Mouse (Mus musculus) kidney, adult 9 months (tissue): ENCODE measurements around the gene Ppp1r14a.

Experiments used
- DNase-seq: peaks from one replicate; pipeline ENCODE4 v3.0.0; 2022

The Ppp1r14a gene

DNA sequence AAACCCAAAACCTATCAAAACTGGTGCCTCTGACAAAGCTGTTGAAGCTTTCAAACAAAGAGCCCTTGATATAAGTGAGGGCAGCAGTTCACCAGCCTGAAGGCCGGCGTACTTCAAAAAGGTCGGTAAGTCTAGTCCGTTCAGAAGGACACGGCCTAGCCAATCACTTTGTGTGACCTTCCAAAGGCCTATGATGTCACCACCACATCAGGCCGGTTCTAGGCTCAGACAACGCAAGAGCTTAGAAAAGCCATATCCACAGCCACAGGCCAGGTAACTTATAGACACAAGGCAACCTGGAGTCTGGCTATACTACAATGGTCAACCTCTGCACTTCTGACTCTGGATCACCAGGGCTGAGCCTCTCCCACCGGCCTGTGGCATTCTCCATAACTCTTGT lies 9.2 kb upstream of the Ppp1r14a start:
- DNase-seq = peak; percentile 49

DNA sequence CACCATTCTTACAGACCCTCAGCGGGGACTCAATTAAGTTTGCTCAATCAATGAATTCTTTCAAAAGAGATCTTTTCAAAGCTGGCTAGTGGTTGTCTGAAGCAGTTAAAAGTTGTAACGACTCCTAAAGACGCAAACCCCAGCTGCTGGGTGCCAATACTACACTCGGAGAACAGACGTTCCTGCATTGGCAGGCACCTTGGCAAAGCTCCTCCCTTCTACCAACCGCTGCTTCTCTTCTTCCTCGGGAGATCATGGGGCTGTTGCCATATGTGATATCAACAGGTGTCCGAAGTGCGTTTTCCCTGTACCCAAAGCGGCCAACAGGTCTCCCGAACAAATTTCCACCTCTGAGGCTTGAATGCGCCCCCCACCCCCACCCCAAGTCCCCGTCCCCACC lies 8.3 kb upstream of the Ppp1r14a start:
- peak; percentile 54 for DNase-seq

DNA sequence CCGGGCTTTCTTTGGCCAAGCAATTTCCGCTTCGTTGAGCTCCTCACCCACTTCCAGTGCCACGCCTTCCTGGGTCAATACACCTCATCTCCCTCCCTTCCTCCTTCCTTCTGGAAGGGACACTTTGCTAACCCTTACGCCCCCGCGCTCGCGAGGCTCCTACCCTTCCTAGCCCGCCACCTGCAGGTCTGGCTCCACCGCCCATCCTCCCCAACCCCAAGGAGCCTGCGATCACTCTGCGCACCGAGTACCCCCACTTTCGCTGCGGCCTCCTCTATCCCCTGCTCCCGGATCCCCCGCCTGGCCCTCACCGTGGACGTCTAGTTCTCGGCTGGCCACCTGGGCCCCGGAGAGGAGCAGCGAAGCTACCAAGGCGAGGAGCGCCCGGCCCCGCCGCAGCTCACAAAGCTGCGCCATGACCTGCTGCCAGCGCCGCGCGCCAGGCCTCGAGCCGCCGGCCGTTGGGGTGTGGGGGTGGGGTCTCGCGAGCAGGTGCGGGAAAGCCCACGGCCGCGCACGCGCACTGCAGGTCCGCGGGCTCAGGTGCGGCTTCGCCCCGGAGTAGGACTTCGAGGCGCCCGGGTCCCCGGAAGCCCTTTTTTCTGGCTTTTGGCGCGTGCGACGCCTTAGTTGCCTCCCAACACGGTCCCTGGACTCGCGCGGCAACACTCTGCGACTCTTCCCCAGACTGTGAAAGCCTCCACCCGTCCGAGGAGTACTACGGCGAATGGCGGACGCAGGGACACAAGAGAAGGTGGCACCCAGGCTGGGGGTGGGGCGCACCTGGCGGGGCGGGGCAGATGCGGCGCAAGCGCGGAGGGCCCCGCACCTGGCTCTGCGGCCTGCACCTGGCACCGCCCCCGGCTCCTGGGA lies 7.7 kb upstream of the Ppp1r14a start, which contains the start of gene Spint2:
Gene Spint2 (minus strand): TSS at position 712 of the 873 bp plus-strand sequence.
- peak; percentile 95 for DNase-seq

DNA sequence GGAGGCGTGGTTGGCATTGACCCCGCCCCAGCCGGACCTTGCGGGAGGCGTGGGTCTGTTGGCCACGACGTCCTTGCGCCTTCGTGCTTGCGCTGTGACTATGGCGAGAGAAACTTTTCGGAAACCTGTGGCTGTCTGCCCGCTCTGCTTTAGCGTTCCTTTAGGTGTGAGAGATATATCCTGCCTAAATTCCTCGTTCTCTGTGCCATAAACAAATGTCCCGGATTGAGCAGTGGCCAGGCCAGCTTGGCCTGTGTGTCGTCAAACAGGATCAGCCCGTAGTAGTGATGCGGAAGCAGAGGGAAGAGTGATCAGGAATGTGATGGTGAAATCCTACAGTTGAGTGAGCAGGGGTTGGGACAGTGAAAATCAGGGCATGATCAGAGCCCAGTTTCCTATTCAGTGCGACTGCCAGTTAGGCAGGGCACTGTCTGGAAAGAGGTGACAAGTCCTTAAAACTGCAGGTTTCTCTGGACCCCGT lies 7.0 kb upstream of the Ppp1r14a start:
- no peak for DNase-seq

DNA sequence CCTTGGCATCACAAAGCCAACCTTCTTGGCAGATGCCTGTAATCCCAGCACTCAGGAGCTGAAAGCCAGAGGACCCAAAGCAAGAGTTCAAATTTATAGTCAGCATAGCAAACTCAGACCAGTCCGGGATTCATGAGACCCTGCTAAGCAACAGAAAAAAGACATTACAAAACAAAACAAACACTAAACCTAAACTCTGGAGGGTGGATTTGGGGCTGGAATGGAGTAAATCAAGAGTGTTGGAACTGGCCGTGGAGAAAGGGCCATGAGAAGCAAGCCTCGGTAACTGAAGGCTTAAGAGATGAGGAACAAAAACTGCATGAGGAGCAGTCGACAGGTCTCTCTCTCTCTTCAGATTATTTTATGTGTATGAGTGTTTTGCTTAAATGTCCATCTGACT lies 5.2 kb upstream of the Ppp1r14a start:
- no peak for DNase-seq

DNA sequence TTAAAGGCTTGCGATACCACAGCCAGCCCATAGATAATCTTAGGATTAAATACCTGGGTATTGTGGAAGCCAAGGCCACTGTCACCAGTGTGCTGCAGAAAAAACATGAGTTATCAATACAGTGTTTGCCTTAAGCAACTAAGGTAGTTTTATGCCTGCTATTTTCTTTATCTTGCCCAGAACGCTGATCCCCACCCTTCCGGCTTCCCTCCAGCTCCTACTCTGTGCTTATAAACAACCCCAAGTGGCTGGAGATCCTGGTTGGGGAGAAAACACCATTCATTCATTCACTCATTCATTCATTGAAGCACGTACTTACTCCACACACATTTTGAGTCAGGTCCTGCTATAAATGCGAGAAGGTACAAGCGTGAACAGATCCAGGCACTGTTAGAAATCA lies 4.6 kb upstream of the Ppp1r14a start:
- DNase-seq = no peak

DNA sequence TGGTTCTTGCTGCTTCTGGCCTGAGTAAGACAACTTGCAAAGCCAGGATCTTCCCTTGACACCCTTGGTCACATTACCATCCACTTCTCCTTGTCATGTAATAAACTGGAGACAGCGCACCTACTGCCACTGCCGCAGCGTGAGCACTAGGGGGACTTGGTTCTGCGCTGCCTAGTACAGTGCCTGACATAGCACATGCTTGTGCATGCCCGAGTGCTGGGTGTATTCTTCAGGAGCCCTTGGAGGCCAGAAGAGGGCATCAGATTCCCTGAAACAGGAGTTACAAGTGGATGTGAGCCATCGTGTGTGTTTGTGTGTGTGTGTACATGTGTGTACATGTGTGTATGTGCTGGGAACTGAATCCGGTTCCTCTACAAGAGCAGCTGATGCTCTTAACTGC lies 1.6 kb upstream of the Ppp1r14a start:
- no peak for DNase-seq

DNA sequence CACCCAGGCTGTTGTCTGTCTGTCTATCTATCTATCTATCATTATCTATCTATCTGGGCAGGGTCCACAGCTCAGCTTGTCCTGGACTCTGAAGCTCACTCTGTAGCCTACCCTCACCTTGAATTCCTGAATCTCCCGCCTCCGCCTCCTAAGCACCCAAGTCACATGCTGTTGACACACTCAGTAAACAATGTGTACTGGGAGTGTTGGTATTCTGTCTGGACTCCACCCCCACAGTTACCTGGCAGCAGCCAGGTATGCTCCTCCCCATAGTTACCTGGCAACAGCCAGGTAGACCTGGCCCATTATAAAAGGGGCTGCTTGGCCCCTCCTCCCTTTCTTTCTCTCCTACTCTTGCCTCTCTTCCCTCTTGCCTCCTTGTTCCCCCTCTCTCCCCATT lies 1.0 kb upstream of the Ppp1r14a start:
- DNase-seq = peak; percentile 34

DNA sequence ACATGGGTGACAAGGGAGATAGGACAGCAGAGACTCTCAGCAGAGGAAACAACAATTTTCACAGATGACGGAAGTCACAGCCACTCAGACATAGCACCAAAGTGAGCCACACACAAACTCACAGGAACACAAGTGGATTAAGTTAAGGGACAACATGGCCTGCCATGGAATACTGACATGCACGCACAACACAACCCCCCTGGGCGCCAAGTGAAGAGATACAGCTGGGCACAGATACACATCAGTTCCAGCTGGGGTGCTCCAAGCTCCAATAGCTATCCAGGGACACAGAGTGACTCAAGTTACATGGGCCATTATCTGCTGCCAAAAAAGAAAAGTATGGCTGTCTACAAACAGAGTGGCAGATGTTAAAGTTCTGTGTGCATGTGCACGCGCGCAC lies 748 bp downstream of the Ppp1r14a start:
- DNase-seq = no peak

DNA sequence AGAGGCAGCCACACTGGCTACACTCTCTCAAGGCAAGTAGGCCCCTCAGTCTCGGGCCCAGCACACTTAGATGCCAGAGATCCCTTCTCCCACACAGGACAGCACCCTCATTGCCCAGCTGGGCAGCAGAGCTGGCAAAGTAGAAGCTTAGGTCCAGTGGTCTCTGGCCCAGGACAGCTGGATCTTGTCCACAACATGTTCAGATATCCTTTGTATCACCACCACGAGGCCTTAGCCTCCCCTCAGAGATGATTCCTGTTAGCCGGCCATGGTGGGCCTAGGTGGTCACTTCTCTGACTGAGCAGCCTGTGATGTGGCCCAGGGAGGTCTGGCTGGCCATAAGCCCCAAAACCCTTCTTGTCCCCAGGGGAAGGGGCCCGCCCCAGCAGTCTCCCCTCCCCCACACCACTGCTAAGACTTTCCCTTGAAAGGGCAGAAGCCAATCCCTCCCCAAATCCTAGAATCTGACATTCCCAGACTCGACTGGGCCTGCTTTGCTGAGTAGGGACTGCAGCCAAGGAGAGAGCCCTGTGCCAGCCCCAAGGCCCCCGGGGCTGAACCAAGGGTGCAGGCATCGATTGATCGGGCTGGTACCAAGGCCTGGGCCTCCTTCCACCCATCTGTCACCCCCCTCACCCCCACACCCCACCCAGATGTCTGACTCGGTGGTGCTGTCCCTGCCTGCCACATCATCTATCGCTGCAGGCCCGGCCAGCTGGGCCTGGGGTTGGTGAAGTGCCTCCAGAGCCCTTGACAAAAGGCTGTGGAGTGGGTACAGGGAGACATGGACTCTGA lies 1.8 kb downstream of the Ppp1r14a start:
- no peak for DNase-seq

DNA sequence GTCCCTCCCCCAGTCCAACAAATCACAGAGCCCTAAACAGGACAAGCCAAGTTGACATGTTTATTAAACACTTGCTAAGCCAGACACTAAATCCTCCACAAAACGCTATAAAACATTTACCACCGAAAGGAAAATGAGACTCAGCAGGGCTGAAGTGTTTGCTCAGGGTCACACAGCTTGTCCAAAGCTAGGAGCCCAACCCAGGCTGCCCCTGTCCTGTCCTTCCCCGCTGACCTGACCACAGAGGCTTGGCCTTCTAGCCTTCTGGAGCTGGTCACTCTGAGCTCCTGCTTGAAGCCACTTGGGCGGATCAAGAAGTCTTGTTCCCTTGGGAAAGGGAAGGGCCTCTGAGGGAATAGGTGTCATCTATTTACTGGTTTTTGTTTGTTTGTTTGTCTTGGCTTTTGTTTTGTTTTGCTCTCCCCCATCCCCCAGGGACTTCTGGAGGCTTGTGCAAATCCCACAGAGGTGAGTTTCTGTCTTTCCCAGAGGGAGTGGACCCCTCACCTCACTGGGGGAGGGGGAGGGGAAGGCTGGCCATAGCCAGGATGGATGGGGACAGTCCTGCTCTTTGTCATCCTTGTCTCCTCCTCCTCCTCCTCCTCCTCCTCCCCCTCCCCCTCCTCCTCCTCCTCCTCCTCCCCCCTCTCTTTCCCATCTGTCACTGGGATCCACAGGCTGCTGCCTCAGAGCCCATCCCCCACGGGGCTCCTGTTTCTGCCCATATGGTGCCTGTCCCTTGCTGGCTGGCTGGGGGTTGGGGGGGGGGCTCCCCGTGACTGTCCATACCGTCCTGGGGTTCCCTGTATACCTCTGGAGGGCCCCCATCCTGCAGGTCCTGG lies 2.7 kb downstream of the Ppp1r14a start:
- no peak for DNase-seq

DNA sequence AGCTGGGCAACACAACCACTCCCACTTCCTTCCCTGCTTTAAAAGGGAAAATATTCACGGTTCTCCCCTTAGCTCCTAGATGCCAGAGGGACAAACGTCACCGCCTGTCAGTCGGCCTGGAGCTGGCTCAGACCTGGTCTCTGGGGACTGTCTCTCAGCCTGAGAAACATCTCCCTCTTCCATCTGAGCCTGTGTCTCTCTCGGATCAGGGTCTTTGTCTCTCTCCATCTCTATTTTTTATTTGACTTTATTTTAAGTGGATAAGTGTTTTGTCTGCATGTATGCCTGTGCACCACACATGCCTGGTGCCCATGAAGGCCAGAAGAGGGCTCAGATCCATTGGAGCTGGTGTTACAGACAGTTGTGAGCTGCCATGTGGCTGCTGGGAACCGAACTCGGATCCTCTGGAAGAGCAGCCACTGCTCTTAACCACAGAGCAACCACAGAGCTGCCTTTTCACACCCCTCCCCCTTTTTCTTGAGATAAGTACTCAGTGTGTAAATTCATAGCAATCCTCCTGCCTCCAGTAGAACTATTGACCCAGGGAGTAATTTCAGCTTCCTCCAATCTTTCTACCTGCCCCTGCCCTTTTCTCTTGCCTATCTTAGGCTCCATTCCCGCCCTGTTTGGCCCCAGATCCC lies 3.5 kb downstream of the Ppp1r14a start:
- no peak for DNase-seq

DNA sequence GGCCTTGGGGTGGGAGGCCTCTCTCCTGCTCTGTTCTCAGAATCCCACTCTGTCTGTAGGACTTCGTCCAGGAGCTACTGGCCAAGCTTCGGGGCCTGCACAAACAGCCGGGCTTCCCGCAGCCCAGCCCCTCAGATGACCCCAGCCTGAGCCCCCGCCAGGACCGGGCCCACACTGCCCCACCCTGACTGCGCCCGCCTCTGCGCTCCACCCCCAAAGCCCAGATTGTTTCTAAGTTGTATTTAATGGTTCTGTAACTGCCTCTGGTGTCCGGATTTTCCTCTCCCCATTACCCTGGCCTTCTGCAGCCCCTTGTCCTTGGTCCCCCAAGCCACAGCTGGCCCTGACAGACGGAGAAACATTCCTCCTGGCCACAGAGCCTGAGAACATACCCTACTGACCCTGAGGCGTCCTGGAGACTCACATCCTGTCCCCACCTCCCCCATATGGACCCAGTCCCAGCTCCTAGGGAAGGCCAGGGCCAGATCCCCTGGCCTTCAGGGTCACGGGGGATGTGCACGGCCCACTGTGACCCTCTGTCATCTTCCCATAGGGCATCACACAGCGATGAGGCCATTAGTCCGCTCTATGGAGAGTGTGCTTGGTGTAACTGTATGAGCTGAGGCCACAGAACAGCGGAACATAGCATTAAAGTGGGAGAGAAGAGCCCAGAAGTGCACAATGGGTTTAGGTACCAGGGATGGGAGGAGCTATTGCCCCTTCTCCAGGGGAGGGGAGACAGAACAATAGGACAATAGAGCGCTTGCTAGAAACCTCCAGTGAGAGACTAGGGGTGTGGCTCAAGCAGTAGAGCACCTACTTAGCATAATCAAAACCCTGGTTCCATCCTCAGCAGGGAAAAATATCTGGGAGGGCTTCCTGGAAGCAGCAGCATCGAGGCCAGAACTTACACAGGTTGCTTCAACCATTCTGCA lies 4.3 kb downstream of the Ppp1r14a start:
- DNase-seq = peak; percentile 55

DNA sequence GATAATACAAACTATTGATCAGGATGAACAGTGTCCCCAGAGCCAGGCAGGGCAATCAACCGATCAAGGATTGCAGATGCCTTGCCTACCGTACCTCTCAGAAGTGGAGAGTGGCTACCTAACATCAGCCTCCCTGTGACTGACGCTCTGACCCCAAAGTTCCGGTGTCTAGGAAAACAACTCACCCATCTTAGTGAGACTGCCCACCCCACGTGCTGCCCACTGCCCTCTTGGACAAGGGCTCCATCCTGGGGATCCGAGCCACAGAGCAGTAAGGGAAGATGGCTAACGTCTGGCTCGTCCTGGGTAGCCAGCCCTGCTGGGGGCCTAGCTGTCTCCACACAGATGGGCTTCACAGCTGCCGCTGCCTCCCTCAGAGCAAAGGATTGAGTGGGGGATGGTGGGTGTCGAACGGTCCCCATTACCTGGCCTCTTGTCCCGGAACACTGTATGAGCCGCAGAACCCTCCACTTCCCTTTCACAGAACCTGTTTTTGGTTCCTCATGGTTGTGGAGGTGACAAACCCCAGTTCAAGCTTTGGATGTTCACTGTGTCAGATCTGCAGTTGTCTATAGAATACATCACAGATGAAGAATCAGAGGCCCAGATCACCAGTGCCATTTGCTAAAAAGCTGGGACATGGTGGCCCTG lies 5.1 kb downstream of the Ppp1r14a start:
- DNase-seq = no peak

DNA sequence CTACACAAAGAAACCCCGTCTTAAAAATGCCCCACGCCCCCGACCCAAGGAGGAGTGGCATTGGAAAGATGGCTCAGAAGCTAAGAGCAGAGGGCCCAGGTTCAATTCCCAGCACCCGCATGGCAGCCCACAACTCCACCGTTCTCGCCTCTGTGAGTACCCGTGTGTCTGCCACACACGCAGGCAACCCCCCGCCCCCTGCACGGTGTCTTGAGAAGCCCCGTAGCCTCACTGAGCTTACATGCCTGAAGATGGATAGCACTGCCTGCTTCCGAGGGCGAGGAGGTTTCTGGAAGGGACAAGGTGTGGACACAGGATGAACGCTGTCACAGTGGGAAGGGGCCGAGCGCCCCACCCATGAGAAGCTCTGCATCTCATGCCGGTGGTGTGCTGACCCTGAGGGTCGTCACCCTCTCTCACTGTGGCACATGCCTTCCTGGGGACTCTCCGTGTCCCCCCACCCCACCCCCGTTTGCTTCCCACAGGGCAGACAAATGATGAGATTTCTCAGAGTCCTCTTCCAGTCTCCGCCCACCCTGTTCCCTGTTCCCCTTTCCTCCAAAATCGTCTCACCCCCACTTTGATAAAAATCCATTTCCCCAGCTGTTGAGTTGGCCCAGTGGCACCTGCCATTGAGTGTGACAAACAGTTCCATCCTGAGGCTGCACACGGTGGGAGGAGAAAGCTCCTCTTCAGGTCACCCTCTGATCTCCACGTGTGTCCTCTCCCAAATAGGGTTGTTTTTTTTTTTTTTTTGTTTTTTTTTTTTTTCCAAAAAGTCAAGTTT lies 6.9 kb downstream of the Ppp1r14a start:
- DNase-seq = no peak

DNA sequence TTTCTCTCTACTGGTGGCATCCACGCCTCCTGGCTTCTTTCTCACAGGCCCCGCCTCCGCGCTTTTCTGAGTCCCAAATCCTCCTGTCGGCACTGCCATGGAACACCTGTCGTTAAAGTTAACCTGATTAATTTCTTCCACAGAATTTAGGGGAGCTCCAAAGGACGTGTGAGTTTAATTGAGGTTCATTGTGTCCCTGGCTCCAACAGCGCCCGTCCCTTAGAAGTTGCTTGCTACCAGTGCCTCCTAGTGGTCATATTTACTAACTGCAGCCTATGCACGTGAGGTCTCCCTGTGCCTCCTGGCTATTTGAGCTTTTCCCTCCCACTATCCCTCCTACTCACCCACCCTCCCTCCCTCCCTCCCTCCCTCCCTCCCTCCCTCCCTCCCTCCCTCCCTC lies 7.9 kb downstream of the Ppp1r14a start:
- DNase-seq = peak; percentile 84

DNA sequence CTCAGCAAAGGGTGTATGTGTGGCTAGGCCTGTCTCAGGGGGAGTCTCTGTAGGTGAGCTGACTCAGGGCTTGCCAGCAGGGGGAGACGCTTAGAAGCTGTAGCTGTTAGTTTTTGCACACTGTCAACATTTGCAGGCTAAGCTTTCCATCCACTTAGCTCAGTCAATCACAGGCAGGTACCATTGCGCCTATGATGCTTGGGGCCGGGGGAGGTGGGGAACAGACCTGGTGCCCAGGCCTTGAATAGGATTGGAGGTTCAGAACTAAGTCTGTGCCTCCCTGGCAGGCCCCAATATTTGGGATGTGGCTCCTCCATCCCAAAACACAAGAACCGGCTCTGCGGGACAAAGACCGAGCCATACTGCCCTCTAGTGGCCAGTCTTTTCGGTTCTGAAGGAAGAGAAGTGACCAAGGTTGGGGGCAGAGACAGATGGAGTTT lies 12.0 kb downstream of the Ppp1r14a start:
- DNase-seq = peak; percentile 60

DNA sequence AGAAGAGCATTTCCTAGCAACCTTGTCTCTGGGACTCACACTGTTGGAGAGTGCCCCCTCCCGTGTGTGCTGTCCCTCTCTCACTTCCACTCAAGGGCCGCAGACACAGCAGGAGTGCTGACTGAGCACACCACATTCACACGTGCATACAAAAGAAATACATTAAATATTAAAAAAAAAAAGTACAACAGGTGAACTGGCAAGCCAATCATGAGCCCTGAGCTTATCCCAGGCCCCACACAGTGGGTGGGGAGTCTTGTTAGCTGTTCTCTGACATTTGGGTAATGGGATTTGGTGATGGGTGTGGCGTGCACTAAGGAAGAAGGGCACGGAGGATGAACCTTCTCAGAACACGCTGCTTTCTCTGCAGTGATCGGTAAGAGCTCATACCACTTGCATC lies 13.5 kb downstream of the Ppp1r14a start:
- no peak for DNase-seq

DNA sequence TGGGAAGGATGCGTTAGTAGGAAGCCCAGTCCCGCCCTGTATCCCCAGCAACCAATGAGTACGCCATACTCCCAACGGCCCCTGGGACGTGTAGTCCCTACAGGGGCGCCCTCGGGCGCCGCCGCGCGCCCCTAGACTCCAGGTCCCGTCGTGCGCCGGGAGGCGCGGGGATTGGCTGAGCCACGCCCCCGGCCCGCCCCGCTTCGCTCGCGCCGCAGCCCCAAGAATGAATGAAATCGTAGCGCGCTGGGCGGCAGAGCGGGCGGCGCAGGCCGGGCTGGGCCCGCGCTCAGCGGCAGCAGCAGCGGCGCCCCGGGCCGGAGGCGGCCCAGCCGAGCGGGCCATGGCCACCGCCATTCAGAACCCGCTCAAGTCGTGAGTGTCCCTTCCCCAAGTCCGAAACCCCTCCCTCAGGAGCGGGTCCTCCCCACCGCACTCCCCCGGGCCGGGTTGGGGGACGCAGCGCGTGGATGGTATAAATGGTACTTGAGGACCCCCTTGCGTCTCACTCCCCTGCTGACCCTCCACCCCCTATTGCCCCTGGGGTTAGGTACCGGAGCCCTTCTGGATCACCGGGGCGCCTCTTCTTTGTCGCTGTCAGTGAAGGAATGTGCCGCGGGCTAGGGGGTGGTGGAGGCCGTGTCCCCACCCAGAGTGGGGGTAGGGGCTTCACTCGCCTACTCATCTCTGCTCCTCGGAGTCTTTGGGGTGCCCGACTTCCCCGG lies 14.8 kb downstream of the Ppp1r14a start, which contains the start of gene Dpf1:
Gene Dpf1 (plus strand): TSS at position 214 of the 725 bp plus-strand sequence.
- peak; percentile 51 for DNase-seq
